Mouse (Mus musculus) kidney, embryonic 14.5 days (tissue): ENCODE results near the gene Usp34. TPM values are rescaled to one million over a fixed set of nuclear protein-coding genes. Genes with fewer than 3 reads are reported as not detected.
"Not testable (repeated sequence)": the region's sequence is repeated elsewhere in the genome, so short reads cannot be mapped to it uniquely, and the experiment has no call there.

Experiments
- ATAC-seq: fragments of 200-750 bp; cut with Nextera tagmentation; 2 replicates; pipeline ENCODE4 v1.8.0; 2017; ENCODE audit warnings: moderate number of reproducible peaks, mild to moderate bottlenecking, moderate TSS enrichment, moderate library complexity; ENCODE audit not compliant: low FRiP score, low TSS enrichment
- H3K27ac ChIP-seq: fragments of 300-500 bp; sonication (generic); 2 replicates; pipeline ENCODE4 v1.5.1; 2014; ENCODE audit warnings: low read depth, mild to moderate bottlenecking, low read length, moderate library complexity, mixed read lengths
- H3K27me3 ChIP-seq: fragments of 300-500 bp; sonication (generic); 2 replicates; pipeline ENCODE4 v1.6.1; 2014; ENCODE audit warnings: mild to moderate bottlenecking, low read length; ENCODE audit not compliant: control insufficient read depth, insufficient read depth
- H3K36me3 ChIP-seq: fragments of 300-500 bp; sonication (generic); 2 replicates; pipeline ENCODE4 v1.6.1; 2014; ENCODE audit warnings: low read length, mixed read lengths; ENCODE audit not compliant: control insufficient read depth, insufficient read depth
- H3K4me1 ChIP-seq: fragments of 300-500 bp; sonication (generic); 2 replicates; pipeline ENCODE4 v1.6.1; 2014; ENCODE audit warnings: low read length, mixed read lengths; ENCODE audit not compliant: control insufficient read depth, insufficient read depth
- H3K4me2 ChIP-seq: fragments of 300-500 bp; sonication (generic); replicated peaks from 2 replicates; pipeline ENCODE4 v1.6.1; 2014; ENCODE audit warnings: low read depth, mild to moderate bottlenecking, low read length
- H3K4me3 ChIP-seq: fragments of 300-500 bp; sonication (generic); 2 replicates; pipeline ENCODE4 v1.5.1; 2014; ENCODE audit warnings: mild to moderate bottlenecking, low read length
- H3K9ac ChIP-seq: fragments of 300-500 bp; sonication (generic); 2 replicates; pipeline ENCODE4 v1.6.1; 2014; ENCODE audit warnings: low read depth, mild to moderate bottlenecking, low read length, moderate library complexity
- H3K9me3 ChIP-seq: fragments of 300-500 bp; sonication (generic); 2 replicates; pipeline ENCODE4 v1.6.1; 2016; ENCODE audit warnings: low read length; ENCODE audit not compliant: control insufficient read depth
- WGBS: fragments of 180-500 bp; shearing (Covaris S2); extraction: QIAGEN DNeasy Blood & Tissue Kit; methylation state at CpG from one replicate; pipeline ENCODE4 v1.1.7; 2014; 5-methylcytosine and 5-hydroxymethylcytosine counted together
- polyA plus RNA-seq: library from polyadenylated mRNA; unstranded; fragments of >200 nt; fragmentation: Nextera tagmentation; extraction: Ambion mirVana; gene quantifications from 2 replicates; pipeline ENCODE4 v1.2.1, GENCODE M21; 2014

Gene Usp34
- polyA plus RNA-seq, 1 experiment from 2014 or later: 45.5 TPM

DNA sequence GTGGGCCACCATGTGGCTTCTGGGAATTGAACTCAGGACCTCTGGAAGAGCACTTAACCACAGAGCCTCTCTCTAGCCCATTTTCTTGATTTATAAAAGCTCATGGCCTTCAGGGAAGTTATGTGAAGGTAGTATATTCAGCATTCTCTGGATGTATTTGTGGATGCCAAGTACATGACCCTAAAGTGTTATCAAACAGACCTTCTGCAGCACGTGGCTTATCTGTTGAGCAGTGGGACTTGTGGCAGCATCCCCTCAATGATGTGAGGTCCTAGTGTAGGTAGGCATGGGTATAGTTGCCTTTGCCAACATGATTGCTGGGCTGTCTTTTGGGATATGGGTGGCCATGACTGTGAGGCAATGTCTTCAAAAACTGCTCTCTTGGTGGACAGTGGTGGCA, 6.8 kb downstream of the Usp34 start:
- Histone ChIP-seq H3K9ac (no peak overlapping the region), H3K4me2 (no peak overlapping the region), H3K4me3 (no peak overlapping the region), H3K27me3 (no peaks in the 10 kb centered on the region), H3K36me3 (no peaks in the 10 kb centered on the region), H3K27ac (no peak overlapping the region), H3K9me3 (no peaks in the 10 kb centered on the region), H3K4me1 (peaks cover under 1% of the 10 kb centered on the region; the same call in 1 of the 2 replicates)
- ATAC-seq: no peak
- 83% methylated on average over 1 of the region's 1 CpGs for WGBS

DNA sequence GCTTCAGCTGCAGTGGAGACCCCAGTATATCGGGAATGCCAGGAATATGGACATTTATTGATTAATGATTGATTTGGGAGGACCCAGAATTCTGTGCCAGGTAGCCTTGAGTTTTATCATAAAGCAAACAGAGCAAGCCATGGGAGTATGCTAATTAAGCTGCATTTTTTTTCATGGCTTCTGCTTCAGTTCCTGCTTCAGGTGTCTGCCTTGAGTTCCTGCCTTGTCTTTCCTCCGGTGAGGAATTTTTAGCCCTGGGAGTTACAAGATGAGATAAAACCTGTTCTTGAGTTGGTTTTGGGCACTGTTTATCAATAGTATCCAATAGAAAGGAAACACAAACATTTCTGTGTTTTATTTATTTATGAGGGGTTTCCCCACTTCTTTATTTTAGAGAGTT, 22.7 kb downstream of the Usp34 start:
- H3K27ac ChIP-seq: no peak overlapping the region
- H3K4me3 ChIP-seq: no peak overlapping the region
- peaks cover 15% of the 10 kb centered on the region; the same call in 1 of the 2 replicates for H3K36me3 ChIP-seq
- WGBS: 90% methylated on average over 2 of the region's 2 CpGs
- no peaks in the 10 kb centered on the region for H3K9me3 ChIP-seq
- no peak overlapping the region for H3K4me2 ChIP-seq
- H3K4me1 ChIP-seq: no peaks in the 10 kb centered on the region
- ATAC-seq: no peak
- H3K9ac ChIP-seq: no peak overlapping the region
- H3K27me3 ChIP-seq: no peaks in the 10 kb centered on the region

DNA sequence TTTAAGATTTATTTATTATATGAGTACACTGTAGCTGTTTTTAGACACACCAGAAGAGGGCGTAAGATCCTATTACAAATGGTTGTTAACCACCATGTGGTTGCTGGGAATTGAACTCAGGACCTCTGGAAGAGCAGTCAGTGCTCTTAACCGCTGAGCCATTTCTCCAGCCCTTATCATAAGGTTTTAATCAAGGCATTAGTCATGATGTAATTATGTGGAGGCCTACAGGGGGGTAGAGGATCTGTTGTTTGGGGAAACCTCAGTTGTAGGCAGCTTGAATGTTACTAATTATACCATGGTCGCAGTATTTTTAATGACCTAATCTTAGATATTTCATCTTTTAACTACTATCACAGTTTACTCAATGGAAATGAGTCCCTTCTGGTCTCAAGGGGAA, 25.4 kb downstream of the Usp34 start:
- peaks cover 22% of the 10 kb centered on the region; the same call in 1 of the 2 replicates for H3K36me3 ChIP-seq
- no peak overlapping the region for H3K9ac ChIP-seq
- H3K27ac ChIP-seq: no peak overlapping the region
- H3K4me1 ChIP-seq: no peaks in the 10 kb centered on the region
- ATAC-seq: no peak
- no peak overlapping the region for H3K4me3 ChIP-seq
- no peak overlapping the region for H3K4me2 ChIP-seq
- WGBS: 81% methylated on average over 3 of the region's 3 CpGs
- H3K9me3 ChIP-seq: no peaks in the 10 kb centered on the region
- H3K27me3 ChIP-seq: no peaks in the 10 kb centered on the region

DNA sequence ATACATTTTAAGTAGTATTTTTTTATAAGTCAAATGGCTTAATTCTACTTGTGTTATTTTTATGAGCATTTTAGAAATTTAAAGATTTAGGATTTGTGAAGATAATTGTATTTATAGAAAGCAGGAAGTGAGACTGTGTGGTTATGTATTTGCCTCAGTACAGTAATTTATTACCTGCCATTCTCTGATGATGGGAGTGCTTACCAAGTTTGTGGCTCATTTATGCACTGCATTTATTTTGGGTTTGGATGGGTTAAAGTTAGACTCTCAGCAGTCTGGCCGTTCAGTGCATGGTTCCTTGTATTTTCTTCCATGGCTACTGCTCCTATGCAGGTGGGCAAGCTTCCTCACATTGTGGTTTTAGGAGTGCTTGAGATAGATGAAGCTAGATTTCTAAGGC, 28.5 kb downstream of the Usp34 start:
- peaks cover 22% of the 10 kb centered on the region; the same call in 1 of the 2 replicates for H3K36me3 ChIP-seq
- WGBS: 78% methylated on average over 1 of the region's 1 CpGs
- no peaks in the 10 kb centered on the region for H3K9me3 ChIP-seq
- H3K4me1 ChIP-seq: no peaks in the 10 kb centered on the region
- H3K4me3 ChIP-seq: no peak overlapping the region
- H3K9ac ChIP-seq: no peak overlapping the region
- ATAC-seq: no peak
- H3K4me2 ChIP-seq: no peak overlapping the region
- no peaks in the 10 kb centered on the region for H3K27me3 ChIP-seq
- H3K27ac ChIP-seq: no peak overlapping the region

DNA sequence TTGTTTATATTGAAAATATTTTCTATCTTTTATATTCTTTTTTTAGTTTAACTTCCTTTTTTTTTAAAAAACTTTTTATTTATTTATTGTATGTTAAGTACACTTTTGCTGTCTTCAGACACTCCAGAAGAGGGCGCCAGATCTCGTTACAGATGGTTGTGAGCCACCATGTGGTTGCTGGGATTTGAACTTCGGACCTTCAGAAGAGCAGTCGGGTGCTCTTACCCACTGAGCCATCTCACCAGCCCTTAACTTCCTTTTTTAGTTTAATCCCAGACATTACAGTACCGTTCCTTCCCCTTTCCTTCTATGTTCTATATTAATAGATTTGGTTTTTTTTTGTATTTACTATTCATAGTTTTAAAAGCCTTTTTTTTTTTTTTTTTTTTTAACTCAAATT, 50.5 kb downstream of the Usp34 start:
- H3K27ac ChIP-seq, H3K27me3 ChIP-seq, H3K4me1 ChIP-seq, H3K4me3 ChIP-seq, ATAC-seq, H3K9ac ChIP-seq, H3K9me3 ChIP-seq, H3K4me2 ChIP-seq: not testable (repeated sequence)
- peaks cover 43% of the 10 kb centered on the region for H3K36me3 ChIP-seq
- 68% methylated on average over 5 of the region's 5 CpGs for WGBS

DNA sequence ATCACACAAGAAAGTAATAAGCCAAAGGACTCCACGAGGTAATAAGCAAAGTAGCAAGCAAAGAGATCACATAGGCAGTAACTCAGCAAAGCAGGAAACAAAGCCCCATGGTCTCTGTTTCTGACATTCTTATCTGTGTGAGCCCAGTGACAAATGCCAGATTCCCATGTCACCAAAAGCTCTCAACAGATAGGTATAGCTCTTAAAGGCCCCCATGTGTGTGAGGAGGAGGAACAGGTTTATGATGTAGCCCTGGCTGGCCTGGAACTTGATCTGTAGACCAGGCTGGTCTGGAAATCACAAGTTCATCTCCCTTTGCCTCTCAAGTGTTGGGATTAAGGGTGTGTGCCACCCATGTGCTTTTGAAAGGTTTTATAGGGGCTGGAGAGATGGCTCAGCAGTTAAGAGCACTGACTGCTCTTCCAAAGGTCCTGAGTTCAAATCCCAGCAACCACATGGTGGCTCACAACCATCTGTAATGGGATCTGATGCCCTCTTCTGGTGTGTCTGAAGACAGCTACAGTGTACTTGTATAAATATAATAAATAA, 53.1 kb downstream of the Usp34 start:
- not testable (repeated sequence) for H3K27ac ChIP-seq, H3K4me1 ChIP-seq, H3K27me3 ChIP-seq, H3K4me2 ChIP-seq, H3K9ac ChIP-seq, ATAC-seq, H3K9me3 ChIP-seq, H3K4me3 ChIP-seq
- peaks cover 52% of the 10 kb centered on the region for H3K36me3 ChIP-seq
- 90% methylated on average over 1 of the region's 1 CpGs for WGBS

DNA sequence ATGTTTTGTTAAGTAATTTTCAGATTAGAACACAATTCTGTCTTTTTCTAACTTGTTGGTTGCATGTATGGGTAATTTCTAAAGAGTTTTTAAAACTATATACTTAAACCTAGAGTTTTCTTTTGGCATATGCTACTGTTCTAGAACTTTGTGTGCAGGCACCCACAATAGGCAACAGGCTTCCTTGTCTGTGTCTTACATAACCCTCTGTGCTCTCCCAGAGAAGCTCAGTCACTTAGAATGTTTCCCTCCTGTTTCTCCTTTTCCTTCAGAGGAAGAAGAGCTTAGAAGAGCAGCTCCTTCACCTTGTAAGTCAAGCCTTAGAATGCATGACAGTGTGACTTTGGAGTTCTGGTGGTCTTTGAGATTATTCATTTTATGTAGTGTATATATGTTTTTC, 55.6 kb downstream of the Usp34 start:
- ATAC-seq: no peak

DNA sequence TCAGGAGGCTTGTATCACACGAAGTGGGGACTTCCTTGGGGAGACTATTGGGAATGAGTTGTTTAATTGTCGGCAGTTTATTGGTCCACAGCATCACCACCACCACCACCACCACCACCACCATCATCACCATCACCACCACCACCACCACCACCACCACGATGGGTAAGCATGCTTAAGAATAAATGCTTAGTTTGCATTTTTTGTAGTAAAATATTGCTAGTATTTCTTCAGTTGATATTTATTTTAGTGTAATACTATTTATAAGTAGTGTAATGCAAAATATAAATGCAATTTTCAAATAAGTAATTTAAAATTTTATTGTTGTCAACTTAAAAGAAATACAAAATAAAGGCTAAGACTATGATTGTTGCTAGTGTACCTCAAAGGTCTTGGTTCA, 57.7 kb downstream of the Usp34 start:
- Histone ChIP-seq H3K4me1 (no peaks in the 10 kb centered on the region), H3K27me3 (no peaks in the 10 kb centered on the region), H3K36me3 (peaks cover 41% of the 10 kb centered on the region), H3K9ac (no peak overlapping the region), H3K27ac (no peak overlapping the region), H3K4me3 (no peak overlapping the region), H3K9me3 (no peaks in the 10 kb centered on the region), H3K4me2 (no peak overlapping the region)
- ATAC-seq: no peak
- WGBS: 93% methylated on average over 3 of the region's 3 CpGs

More for the DNA sequence above, 55.6 kb downstream of the Usp34 start:
- H3K27ac ChIP-seq: no peak overlapping the region
- H3K4me2 ChIP-seq: no peak overlapping the region
- H3K9me3 ChIP-seq: no peaks in the 10 kb centered on the region
- no peaks in the 10 kb centered on the region for H3K4me1 ChIP-seq
- H3K9ac ChIP-seq: no peak overlapping the region
- no peak overlapping the region for H3K4me3 ChIP-seq
- H3K27me3 ChIP-seq: no peaks in the 10 kb centered on the region
- peaks cover 45% of the 10 kb centered on the region for H3K36me3 ChIP-seq

DNA sequence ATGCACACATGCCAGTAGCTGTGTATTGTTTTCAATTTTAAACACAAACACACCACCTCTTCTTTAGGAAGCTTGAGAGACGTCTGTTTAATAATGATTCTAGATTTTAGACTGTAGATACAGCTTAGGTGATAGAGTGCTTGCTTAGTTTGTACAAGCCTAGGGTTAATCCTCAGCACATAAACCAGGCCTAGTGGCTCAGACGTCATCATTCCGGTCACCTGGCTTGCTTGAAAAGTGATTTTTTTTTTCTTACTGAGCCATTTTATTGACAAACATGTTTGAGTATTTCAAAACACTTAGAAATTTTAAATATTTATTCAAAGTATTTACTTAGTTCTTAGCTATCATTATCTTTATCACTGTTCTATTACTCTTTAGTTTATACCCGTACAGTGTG, 65.3 kb downstream of the Usp34 start:
- 92% methylated on average over 4 of the region's 4 CpGs for WGBS
- Histone ChIP-seq H3K36me3 (peaks cover 40% of the 10 kb centered on the region), H3K9me3 (no peaks in the 10 kb centered on the region), H3K4me2 (no peak overlapping the region), H3K9ac (no peak overlapping the region), H3K4me1 (no peaks in the 10 kb centered on the region), H3K4me3 (no peak overlapping the region), H3K27me3 (no peaks in the 10 kb centered on the region), H3K27ac (no peak overlapping the region)
- no peak for ATAC-seq
